Mouse (Mus musculus): Measurements from ENCODE around the gene Syne2.

GRCm38 (mm10) chr12:75789451-75789850 lies 28.5 kb upstream of the Syne2 start:
- TF ChIP-seq POLR2A (IDR thresholded peaks at IDR 0.05; ENCODE audit: borderline replicate concordance, extremely low read depth, low read depth, low read length) (no peak), CTCF (IDR thresholded peaks at IDR 0.05; ENCODE audit: insufficient read depth, low read length) (no peak)
